Mouse (Mus musculus): ENCODE results near the gene Cckbr. TPM values are rescaled to one million over a fixed set of nuclear protein-coding genes. Genes with fewer than 3 reads are reported as not detected.

The Cckbr gene
- total RNA-seq (2023) = not detected in 2 replicates

GRCm38 (mm10) chr7:105425424-105426043 lies at the start of gene Cckbr:
TSS of gene Cckbr (plus strand) at chr7:105425731.

DNA sequence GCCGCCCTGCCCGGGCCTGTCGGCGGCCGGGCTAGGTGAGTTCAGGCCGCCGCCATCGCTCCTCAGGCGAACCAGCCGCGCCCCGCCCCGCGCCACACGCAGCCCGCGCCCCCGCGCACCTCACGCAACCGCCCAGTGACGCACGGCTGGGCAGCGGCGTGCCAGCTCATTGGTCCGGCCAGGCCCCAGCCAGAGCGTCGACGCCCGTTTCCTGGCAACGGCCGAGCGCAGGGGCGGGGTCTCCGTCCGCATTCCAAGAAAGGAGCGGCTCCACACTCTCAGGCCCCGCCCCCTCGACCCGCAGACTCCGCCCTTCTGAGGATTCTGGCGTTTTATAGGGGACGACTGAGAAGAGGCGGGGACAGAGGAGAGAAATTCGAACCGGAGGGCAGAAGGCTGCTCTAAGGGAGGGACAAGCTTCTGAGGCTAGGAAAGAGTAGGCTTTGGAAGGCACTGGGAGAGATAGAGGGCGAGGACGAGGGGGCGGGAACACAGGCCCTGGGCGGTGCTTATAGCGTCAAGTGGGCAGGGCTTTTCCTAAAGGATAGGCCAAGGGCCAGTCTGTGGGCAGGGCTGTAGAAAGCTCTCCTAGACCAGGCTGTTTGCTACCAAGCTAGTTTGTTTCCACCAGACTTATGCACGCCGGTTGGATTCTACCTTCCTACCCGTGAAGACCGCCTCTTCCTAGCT lies 25.5 kb upstream of the Cckbr start, which contains the start of gene Fam160a2:
TSS of gene Fam160a2 (minus strand) at position 120 of the 690 bp plus-strand sequence.

DNA sequence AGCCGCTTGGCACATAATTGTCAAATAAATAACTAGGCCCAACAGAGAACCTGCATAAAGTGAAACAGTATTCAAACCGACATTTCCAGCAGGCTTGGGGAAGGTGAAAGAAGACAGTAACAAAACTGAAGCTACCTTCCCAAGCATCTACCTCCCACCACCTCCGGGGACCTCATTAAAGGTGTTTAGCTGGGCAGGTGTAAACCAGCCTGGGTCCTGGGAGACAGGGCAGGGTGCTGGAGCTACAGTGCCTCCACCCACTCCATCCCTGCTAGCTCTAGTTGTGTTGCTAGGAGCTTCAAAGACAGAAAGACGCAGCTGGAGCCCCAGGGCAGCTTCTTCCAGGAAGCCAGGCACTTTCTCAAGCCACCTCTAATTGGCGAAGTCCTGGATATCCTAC lies 21.3 kb upstream of the Cckbr start, which contains the start of gene Cnga4:
TSS of gene Cnga4 (plus strand) at position 301 of the 400 bp plus-strand sequence.

DNA sequence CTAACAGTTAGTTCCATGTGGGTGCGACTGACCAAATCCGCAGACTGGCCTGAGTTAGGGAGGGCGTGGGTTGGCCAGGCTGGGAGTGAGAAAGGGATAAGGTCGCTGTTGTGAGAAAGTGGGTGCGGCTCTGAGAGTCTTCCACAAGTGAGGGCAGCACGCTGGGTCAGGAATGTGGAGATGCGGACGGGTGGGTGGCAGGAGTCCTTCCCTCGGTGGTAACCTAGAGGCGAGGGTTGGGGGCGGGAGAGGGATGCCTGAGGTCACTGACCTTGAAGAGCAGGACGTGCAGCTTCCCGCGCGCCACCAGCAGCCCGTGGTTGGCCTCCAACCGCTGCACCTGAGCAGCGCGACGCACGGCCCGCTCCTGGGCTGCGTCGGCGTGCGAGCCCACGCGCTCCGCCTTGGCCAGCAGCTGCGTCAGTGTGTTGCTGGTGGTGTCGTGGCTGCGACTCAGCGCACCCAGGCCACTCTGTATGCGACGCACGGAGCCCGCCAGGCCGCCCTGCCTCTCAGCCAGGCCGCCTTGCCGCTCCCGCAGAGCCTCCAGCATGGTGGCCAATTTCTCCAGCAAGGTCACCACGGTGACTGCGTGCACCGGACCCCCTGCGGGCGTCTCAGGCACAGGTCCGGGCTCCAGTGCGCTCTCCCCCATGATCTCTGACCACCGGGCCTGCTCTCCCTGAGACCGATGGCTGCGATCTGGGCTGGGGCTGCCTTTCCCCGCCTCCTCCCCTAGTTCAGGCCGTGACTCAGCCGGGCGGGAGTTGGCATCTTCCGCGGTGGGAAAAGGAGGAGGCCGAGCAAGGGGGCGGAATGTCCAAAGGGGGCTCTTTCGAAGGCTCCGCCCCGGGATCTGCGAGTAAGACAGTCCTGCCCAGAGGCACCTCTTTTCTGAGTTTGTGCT lies 56.2 kb downstream of the Cckbr start, which contains the start of gene Cavin3:
TSS of gene Cavin3 (minus strand) at position 796 of the 907 bp plus-strand sequence.

Other genes starting within 250 kb of the Cckbr start
- gene Olfr685, start 239.7 kb upstream of the Cckbr start, total RNA-seq (2023) = not detected in 2 replicates
- not detected in 2 replicates for gene Olfr686, start 218.2 kb upstream of the Cckbr start, total RNA-seq (2023)
- gene Olfr688, start 137.6 kb upstream of the Cckbr start, total RNA-seq (2023) = not detected in 2 replicates
- gene Olfr689, start 114.6 kb upstream of the Cckbr start, total RNA-seq (2023) = not detected in 2 replicates
- not detected in 2 replicates for gene Olfr690, start 91.6 kb upstream of the Cckbr start, total RNA-seq (2023)
- 0.27 and 0.32 TPM in 2 replicates for gene Olfr691, start 83.5 kb upstream of the Cckbr start, total RNA-seq (2023)
- not detected in 2 replicates for gene Olfr692, start 57.5 kb upstream of the Cckbr start, total RNA-seq (2023)
- not detected in 2 replicates for gene Gm5901, start 50.7 kb upstream of the Cckbr start, total RNA-seq (2023)
- 152 and 227 TPM in 2 replicates for gene Fam160a2, start 25.7 kb upstream of the Cckbr start, total RNA-seq (2023)
- 0.86 and 1.1 TPM in 2 replicates for gene Cnga4, start 21.2 kb upstream of the Cckbr start, total RNA-seq (2023)
- gene Cavin3, start 56.6 kb downstream of the Cckbr start, total RNA-seq (2023) = not detected in 2 replicates
- gene Smpd1, start 128.6 kb downstream of the Cckbr start, total RNA-seq (2023) = 19.4 and 20.6 TPM in 2 replicates
- 1.5 and 1.6 TPM in 2 replicates for gene Apbb1, start 155.9 kb downstream of the Cckbr start, total RNA-seq (2023)
- gene Hpx, start 174.4 kb downstream of the Cckbr start, total RNA-seq (2023) = not detected in 2 replicates
- gene Trim3, start 207.8 kb downstream of the Cckbr start, total RNA-seq (2023) = 12.6 and 17.9 TPM in 2 replicates
- gene Timm10b, start 214.3 kb downstream of the Cckbr start, total RNA-seq (2023) = 80.7 and 117 TPM in 2 replicates
- gene Arfip2, start 214.7 kb downstream of the Cckbr start, total RNA-seq (2023) = 11.6 and 19.3 TPM in 2 replicates
- 10.3 and 15.9 TPM in 2 replicates for gene Gm45799, start 214.8 kb downstream of the Cckbr start, total RNA-seq (2023)
- 3.2 and 3.6 TPM in 2 replicates for gene Dnhd1, start 225.1 kb downstream of the Cckbr start, total RNA-seq (2023)

Measured in neutrophil, adult 65 days (primary cell).